Mouse (Mus musculus): ENCODE data around the gene Id3. TPM values are rescaled to one million over a fixed set of nuclear protein-coding genes. Genes with fewer than 3 reads are reported as not detected.
A peak's percentile ranks its signal among the peaks of the same experiment; 100 is the strongest.

Gene Id3
- total RNA-seq, 2 experiments from 2014 or later, result 37.3 to 54.8 TPM

- intact Hi-C loops (cut with DNase I), result no loop called here
Measured at GRCm38 (mm10) chr4:136123111-136123791, 20.0 kb upstream of the Id3 start.

GRCm38 (mm10) chr4:136123792-136124161 is 19.5 kb upstream of the Id3 start:
- intact Hi-C loops (cut with DNase I), result no loop called here
- DNase-seq (ENCODE audit: extremely low spot score in 1 of 2, low spot score in 2 of 2), result no peak

More at GRCm38 (mm10) chr4:136123111-136123791, 20.0 kb upstream of the Id3 start:
- no peak for DNase-seq (ENCODE audit: extremely low spot score in 1 of 2, low spot score in 2 of 2)

- no peak for DNase-seq (ENCODE audit: extremely low spot score in 1 of 2, low spot score in 2 of 2)
- intact Hi-C loops (cut with DNase I), result no loop called here
Measured at GRCm38 (mm10) chr4:136124581-136124980, 18.7 kb upstream of the Id3 start.

- intact Hi-C loops (cut with DNase I), result no loop called here
- DNase-seq (ENCODE audit: extremely low spot score in 1 of 2, low spot score in 2 of 2), result no peak
Measured at GRCm38 (mm10) chr4:136125458-136125857, 17.8 kb upstream of the Id3 start.

- intact Hi-C loops (cut with DNase I), result no loop called here
- no peak for DNase-seq (ENCODE audit: extremely low spot score in 1 of 2, low spot score in 2 of 2)
Measured at GRCm38 (mm10) chr4:136126019-136126418, 17.3 kb upstream of the Id3 start.

- no peak for DNase-seq (ENCODE audit: extremely low spot score in 1 of 2, low spot score in 2 of 2)
- intact Hi-C loops (cut with DNase I), result no loop called here
Measured at GRCm38 (mm10) chr4:136127670-136128069, 15.6 kb upstream of the Id3 start.

- no peak for DNase-seq (ENCODE audit: extremely low spot score in 1 of 2, low spot score in 2 of 2)
- intact Hi-C loops (cut with DNase I), result no loop called here
Measured at GRCm38 (mm10) chr4:136129842-136130241, 13.5 kb upstream of the Id3 start.

- intact Hi-C loops (cut with DNase I), result no loop called here
- no peak for DNase-seq (ENCODE audit: extremely low spot score in 1 of 2, low spot score in 2 of 2)
Measured at GRCm38 (mm10) chr4:136133801-136134200, 9.5 kb upstream of the Id3 start.

GRCm38 (mm10) chr4:136134418-136134977 is 8.8 kb upstream of the Id3 start:
- intact Hi-C loops (cut with DNase I), result no loop called here
- no peak for DNase-seq (ENCODE audit: extremely low spot score in 1 of 2, low spot score in 2 of 2)

GRCm38 (mm10) chr4:136134978-136135873 is 8.1 kb upstream of the Id3 start:
- intact Hi-C loops (cut with DNase I), result no loop called here

GRCm38 (mm10) chr4:136135874-136136728 is 7.2 kb upstream of the Id3 start:
- intact Hi-C loops (cut with DNase I), result no loop called here
- peak in 1 of 2 experiments; percentile 35 for DNase-seq (ENCODE audit: extremely low spot score in 1 of 2, low spot score in 2 of 2)

More at GRCm38 (mm10) chr4:136134978-136135873, 8.1 kb upstream of the Id3 start:
- DNase-seq (ENCODE audit: extremely low spot score in 1 of 2, low spot score in 2 of 2), result peak; percentile 58 to 90

GRCm38 (mm10) chr4:136139326-136140110 is 3.8 kb upstream of the Id3 start:
- DNase-seq (ENCODE audit: extremely low spot score in 1 of 2, low spot score in 2 of 2), result no peak
- intact Hi-C loops (cut with DNase I), result no loop called here

- intact Hi-C loops (cut with DNase I), result no loop called here
- DNase-seq (ENCODE audit: extremely low spot score in 1 of 2, low spot score in 2 of 2), result peak; percentile 73 to 98
Measured at GRCm38 (mm10) chr4:136140327-136141250, 2.7 kb upstream of the Id3 start.

- intact Hi-C loops (cut with DNase I), result no loop called here
- no peak for DNase-seq (ENCODE audit: extremely low spot score in 1 of 2, low spot score in 2 of 2)
Measured at GRCm38 (mm10) chr4:136142267-136143192, 767 bp upstream of the Id3 start.

- intact Hi-C loops (cut with DNase I), result no loop called here
- DNase-seq (ENCODE audit: extremely low spot score in 1 of 2, low spot score in 2 of 2), result peak in 1 of 2 experiments; percentile 86
Measured at GRCm38 (mm10) chr4:136144126-136144926, 1.0 kb downstream of the Id3 start.

All from left cerebral cortex, postnatal 10 days (tissue).